Comparison of ENCODE assay signal across 23 mouse cellular contexts in the genomic region with DNA sequence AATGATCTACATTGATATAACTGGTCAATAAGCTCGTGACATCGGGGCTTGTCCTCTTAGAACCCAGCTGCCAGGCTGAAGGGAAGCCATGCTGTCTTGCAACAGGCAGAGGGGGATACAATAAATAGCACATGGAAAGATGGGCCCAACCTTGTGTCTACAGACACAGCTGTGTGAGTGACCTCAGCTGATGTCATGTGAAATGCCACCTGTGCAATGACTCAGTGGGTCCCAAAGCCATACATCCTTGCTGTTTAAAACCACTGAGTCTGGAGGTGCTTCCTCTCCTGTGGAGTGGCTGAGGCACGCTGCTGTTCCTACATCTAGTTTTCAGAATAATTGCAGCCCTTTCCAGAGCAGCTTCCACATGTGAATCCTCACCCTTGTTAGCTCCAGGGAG.
"Had no signal": no experiment of that assay in that cellular context is flagged by ENCODE, and none has a peak within 500 bp of the region (broad histone marks: within the 10 kb centered on the region; RNA-seq: fewer than 3 reads in every experiment).

No protein-coding gene starts in this region.

- H3K27ac ChIP-seq: heart, adult 2 months; hindbrain, embryonic 10.5 days; hindbrain, embryonic 12.5 days; hindbrain, embryonic 14.5 days; limb, embryonic 13.5 days had no signal

- H3K4me2 ChIP-seq: heart, embryonic 12.5 days; hindbrain, embryonic 12.5 days; hindbrain, embryonic 14.5 days; intestine, embryonic 15.5 days; limb, embryonic 13.5 days; limb, embryonic 15.5 days; liver, embryonic 13.5 days had no signal

- ATAC-seq: hindbrain, embryonic 16.5 days; inflammation-experienced regulatory T-cells, adult 6 months had no signal

- H3K4me3 ChIP-seq: gastrocnemius, adult 2 months; heart, adult 2 months; heart, embryonic 12.5 days; hindbrain, embryonic 10.5 days; hindbrain, embryonic 12.5 days; intestine, embryonic 15.5 days; limb, embryonic 13.5 days; limb, embryonic 15.5 days; liver, embryonic 13.5 days had no signal

- DNase-seq: gastrocnemius, adult 2 months; gastrocnemius, postnatal 10 days; gastrocnemius, postnatal 25 days; heart, adult 2 months; heart, postnatal 10 days; heart, postnatal 4 days; kidney, adult 18-20 months; kidney, adult 8-10 months; kidney, postnatal 10 days; kidney, postnatal 36 days; layer of hippocampus, adult 9-11 months; layer of hippocampus, postnatal 36 days; left cerebral cortex, postnatal 4 days; liver, embryonic 13.5 days had no signal

- H3K27me3 ChIP-seq: heart, embryonic 12.5 days; hindbrain, embryonic 12.5 days; intestine, embryonic 15.5 days; limb, embryonic 13.5 days; limb, embryonic 15.5 days had no signal

- H3K9me3 ChIP-seq: heart, embryonic 12.5 days; hindbrain, embryonic 10.5 days; hindbrain, embryonic 12.5 days; intestine, embryonic 15.5 days; limb, embryonic 13.5 days; limb, embryonic 15.5 days; liver, embryonic 13.5 days had no signal

- H3K9ac ChIP-seq: heart, embryonic 12.5 days; hindbrain, embryonic 12.5 days; hindbrain, embryonic 14.5 days; intestine, embryonic 15.5 days; limb, embryonic 13.5 days; limb, embryonic 15.5 days had no signal

- H3K36me3 ChIP-seq: heart, embryonic 12.5 days; hindbrain, embryonic 10.5 days; hindbrain, embryonic 12.5 days; intestine, embryonic 15.5 days; limb, embryonic 13.5 days; limb, embryonic 15.5 days; liver, embryonic 13.5 days had no signal
